Mouse (Mus musculus) bone marrow macrophage, adult 2 months (primary cell): ENCODE results near the gene Sema4b.

Experiments
- CTCF ChIP-seq: IDR thresholded peaks from 2 replicates; pipeline ENCODE4 v1.5.1; 2012; ENCODE audit warnings: low read depth, mild to moderate bottlenecking, low read length, moderate library complexity
- POLR2A ChIP-seq: IDR thresholded peaks from 2 replicates; pipeline ENCODE4 v1.6.1; 2012; ENCODE audit warnings: mild to moderate bottlenecking, low read depth, low read length, borderline replicate concordance

DNA sequence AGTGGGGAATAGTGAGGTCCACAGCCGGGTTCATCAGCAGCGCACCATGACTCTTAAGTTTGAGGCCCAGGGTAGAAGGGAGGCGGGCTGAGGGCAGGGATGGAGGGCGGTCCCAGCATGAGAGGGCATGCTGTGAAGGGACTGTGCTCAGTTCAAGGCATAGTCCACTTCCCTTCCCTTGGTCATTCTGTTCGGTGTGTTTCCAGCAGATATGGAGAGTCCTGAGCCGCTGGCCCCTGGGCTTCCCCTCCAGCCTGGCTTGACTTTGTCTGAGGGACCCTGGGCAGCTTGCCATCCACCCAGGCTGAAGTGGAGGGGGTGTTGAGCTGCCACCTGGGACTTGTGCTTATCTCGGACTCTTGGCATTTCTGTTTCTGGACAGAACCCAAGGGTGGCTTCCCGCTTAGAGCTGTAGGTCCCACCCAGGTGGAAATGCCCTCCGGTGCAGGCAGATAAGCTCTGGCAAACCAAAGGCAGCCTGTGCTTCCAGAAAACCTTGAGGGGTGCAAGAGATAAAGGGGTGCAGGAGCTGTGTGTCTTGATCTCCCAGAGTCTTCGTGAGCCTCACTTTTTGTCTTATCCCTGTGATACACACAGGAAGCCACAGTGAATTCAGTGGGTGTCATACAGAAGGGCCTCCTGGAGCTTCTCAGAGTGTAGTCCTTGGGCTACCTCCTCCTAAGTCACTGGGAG lies 22.2 kb downstream of the Sema4b start:
- TF ChIP-seq POLR2A (no peak), CTCF (no peak; the same call in 1 of the 2 replicates)
